Mouse (Mus musculus): ENCODE measurements around the gene Rnf183. TPM values are rescaled to one million over a fixed set of nuclear protein-coding genes. Genes with fewer than 3 reads are reported as not detected.

Rnf183 gene
- total RNA-seq, 2 experiments from 2014 or later = not detected

- ATAC-seq (ENCODE audit: poor library complexity, severe bottlenecking) = no peak
Measured at GRCm38 (mm10) chr4:62431522-62431921, 3.5 kb downstream of the Rnf183 start.

GRCm38 (mm10) chr4:62430678-62431077 is 4.4 kb downstream of the Rnf183 start:
- ATAC-seq (ENCODE audit: poor library complexity, severe bottlenecking) = no peak

DNA sequence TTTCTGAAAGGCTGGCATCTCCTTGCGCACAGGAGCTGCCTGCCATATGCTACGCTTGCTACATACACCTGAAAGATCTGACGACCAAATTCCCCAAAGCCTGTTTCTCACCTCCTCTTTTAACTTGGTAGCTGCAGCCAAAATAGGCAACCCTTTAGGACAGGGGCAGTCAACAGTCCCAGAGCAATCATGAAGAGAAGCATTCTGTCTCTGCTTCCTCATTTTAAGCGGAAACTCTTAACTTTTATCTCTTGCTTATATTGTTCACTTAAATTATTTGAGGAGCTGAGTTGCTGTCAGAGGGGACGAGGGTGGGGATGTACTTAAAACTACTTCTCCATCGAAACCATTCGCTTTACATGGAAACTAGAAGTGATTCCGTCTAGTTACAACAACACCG is 5.4 kb downstream of the Rnf183 start:
- peak; percentile 47; the same call in 1 of the 2 replicates for ATAC-seq (ENCODE audit: poor library complexity, severe bottlenecking)

GRCm38 (mm10) chr4:62427978-62428758 is 6.9 kb downstream of the Rnf183 start:
- ATAC-seq (ENCODE audit: poor library complexity, severe bottlenecking) = no peak

GRCm38 (mm10) chr4:62425891-62426290 is 9.2 kb downstream of the Rnf183 start:
- no peak for ATAC-seq (ENCODE audit: poor library complexity, severe bottlenecking)

- ATAC-seq (ENCODE audit: poor library complexity, severe bottlenecking) = no peak
Measured at GRCm38 (mm10) chr4:62419091-62419490, 16.0 kb downstream of the Rnf183 start.

GRCm38 (mm10) chr4:62418448-62418847 is 16.6 kb downstream of the Rnf183 start:
- no peak for ATAC-seq (ENCODE audit: poor library complexity, severe bottlenecking)

DNA sequence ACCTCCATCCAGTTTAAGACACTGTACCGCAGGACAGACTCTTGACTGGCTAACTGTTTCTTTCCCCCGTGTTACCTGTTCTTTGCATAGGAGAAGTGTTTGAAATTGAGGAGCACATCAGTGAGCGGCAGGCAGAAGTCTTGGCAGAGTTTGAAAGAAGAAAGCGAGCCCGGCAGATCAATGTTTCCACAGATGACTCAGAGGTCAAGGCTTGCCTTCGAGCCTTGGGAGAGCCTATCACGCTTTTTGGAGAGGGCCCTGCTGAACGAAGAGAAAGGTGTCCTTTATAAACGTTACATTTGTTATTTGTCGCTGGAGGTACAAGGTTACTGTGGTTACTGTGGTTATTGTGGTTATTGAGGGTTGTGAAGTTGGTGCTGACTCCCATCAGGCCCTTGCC is 23.4 kb downstream of the Rnf183 start:
- no peak for ATAC-seq (ENCODE audit: poor library complexity, severe bottlenecking)

GRCm38 (mm10) chr4:62410325-62410724 is 24.7 kb downstream of the Rnf183 start:
- no peak for ATAC-seq (ENCODE audit: poor library complexity, severe bottlenecking)

GRCm38 (mm10) chr4:62409615-62410014 is 25.4 kb downstream of the Rnf183 start:
- no peak for ATAC-seq (ENCODE audit: poor library complexity, severe bottlenecking)

DNA sequence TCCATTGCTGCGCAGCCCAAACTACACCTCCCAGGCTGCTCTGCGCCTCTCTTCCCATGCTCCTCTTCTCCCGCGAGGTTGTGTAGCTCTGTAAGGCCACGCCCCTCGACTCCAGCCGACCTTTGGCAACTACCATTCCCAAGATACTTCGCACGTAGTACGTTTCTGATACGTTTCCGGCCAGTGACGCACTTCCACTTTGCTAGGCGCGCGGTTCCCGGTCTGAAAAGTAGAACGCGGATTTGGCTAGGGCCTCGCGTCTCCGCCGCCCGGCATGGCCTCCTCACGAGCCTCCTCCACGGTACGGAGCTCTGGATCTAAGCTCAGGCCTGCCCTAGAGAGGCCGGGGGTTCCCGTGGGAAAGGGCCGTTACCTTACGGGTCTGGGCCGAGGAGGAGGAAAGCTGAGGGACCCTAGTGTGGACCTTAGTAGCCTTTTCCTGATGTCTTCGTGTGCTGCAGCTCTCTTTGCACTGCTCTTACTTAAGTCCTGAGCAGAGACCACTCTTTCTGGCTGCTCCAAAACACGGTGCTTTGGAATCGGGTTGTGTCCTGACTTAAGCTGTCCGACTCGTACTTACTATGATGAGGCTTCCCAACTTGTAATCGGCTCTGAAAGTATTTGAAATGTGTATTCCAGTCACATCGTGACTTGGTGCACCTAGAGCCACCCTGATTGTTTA is 26.3 kb downstream of the Rnf183 start, which contains the start of the genes Cdc26 and Prpf4:
Gene Cdc26 (minus strand): TSS at position 42 of the 682 bp plus-strand sequence.
Gene Prpf4 (plus strand): TSS at position 197 of the 682 bp plus-strand sequence.
- peak; percentile 96 for ATAC-seq (ENCODE audit: poor library complexity, severe bottlenecking)

DNA sequence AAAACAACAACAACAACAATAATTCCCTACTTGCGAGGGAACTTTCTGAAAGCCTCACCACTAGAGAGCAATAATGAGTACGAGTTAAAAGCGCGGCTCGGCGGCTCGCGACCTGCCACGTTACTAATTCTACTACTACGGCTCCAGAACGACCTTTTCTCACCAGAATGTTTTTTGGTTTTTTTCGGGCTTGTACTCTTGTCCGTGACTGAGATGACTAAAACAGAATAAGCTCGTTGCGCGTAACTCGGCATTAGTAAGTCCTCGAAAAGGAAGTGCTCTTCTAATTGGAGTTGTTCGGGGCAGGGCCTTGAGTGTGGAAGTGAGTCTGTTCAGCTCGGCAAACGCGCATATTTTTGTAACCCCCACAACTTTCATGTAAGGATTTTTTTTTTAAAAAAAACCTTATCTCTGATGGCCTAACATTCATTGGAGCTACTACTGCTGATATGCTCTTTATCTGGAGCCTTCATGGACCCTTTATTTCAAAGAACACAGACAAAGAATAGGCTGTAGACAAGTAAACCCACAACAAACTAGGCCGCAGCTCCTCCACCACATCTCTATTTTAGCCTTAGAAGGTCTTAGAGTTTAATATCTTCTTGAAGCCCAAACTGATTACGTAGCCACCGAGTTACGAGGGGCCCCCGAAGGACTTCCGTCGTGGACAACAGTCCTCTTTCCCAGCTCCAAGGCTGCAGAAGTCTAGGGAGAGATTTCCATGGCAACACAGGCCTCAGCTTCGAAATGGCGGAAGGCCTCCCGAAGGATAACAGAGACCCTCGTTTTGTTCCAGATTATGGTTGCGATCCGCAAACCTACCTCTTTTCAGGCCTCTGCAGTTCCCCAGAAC is 27.1 kb downstream of the Rnf183 start:
- ATAC-seq (ENCODE audit: poor library complexity, severe bottlenecking) = peak; percentile 49

DNA sequence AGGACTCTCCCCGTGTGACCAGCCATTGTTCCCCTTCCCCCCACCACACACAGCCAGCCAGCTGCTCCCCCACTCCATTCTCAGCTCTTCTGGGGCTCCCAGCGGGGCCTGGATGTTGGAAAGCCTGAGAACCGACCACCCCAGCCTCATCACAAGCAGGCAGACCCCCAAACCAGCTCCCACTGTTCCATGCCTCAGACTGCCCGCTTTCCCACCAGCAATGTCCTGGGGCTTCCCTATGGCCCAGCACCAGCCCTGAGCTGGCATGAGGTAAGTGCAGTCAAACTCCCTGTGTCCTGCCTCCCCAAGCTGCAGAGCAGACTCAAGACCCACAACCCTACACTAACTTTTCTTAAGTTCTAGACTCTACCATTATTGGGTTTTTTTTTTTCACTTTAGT is 28.9 kb downstream of the Rnf183 start:
- ATAC-seq (ENCODE audit: poor library complexity, severe bottlenecking) = no peak

DNA sequence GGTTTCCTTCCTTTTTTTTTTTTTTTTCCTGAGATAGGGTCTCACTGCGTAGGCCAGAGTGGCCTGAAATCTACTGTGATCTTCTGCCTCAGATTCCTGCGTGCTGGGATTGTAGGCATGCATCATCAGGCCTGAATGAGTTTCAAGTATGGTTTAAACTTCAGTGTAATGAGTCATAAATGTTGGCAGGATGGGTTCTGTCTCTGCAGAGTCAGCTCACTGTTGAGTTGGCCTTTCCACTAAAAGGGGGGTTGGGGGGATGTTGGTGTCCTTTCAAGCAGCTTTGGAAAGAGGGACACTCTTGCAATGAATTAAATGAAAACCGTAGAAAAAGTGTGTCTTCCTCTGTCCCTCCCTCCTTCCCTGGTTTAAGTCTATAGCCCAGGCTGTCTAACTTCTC is 36.1 kb downstream of the Rnf183 start:
- no peak for ATAC-seq (ENCODE audit: poor library complexity, severe bottlenecking)

DNA sequence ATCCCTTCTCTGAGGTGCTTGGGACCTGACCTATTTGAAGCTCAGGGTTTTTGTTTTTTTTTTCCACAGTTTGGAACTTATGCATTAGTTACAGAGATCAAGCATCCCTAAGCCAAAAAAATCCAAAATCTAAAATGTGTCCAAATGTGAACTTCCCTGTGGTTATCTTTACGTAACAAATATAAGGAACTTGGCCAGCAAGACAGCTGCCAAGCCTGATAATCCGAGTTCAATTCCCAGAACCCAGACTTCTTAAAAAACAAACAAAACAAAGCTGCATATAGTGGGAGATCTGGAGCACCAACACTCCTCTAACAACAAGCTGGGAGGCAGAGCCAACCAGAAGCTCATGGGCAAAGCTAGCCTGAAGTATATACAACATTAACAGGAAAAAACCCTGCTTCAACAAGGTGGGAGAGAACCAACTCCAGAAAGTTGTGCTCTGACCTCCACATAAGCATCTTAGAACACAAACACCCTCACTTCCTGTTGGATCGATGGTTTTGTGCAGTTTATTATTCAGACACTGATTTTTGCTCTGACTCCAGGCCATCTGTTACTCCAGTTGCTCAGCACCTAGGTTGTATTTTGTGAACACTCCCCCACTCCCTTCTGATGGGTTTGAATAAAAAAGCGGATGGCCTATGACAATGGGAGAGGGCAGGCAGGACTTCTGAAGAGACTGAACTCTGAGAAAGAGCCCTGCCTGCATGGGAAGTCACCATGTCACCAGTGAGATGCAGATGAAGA is 37.3 kb downstream of the Rnf183 start:
- no peak for ATAC-seq (ENCODE audit: poor library complexity, severe bottlenecking)

DNA sequence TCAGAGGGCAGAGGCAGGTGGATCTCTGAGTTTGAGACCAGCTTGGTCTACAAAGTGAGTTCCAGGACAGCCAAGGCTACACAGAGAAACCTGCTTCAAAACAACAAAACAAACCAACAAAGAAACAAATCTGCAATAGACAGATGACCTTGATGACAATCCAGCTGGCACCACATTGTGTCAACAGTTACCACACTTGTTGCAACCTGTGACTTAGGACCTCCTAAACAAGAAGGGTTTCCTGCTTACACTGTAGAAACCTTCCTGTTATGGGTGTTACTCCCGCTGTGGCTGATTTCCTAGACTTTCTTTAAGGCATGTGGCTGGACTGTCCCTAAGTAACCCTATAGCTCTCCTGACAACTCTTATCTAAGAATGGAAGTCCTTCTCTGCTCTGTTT is 39.2 kb downstream of the Rnf183 start:
- peak; percentile 38; the same call in 1 of the 2 replicates for ATAC-seq (ENCODE audit: poor library complexity, severe bottlenecking)

GRCm38 (mm10) chr4:62393459-62393858 is 41.6 kb downstream of the Rnf183 start:
- ATAC-seq (ENCODE audit: poor library complexity, severe bottlenecking) = no peak

DNA sequence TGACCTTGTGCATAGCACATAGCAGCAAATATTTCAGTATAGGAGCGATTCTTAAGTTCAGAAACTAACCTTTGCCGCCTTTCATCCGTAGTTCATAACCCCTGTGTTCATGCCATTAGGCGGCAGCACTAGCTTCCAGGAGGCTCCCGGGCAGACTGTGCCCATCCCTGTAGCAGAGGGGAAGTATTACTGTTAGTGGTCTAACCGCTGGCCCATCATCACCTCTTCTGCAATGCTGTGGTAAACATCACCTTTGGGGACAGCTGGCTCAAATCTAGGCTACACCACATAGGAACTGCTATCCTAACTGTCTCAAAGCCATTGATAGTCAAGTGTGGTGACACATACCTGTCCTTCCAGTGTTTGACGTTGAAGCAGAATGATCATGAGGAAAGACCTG is 43.2 kb downstream of the Rnf183 start:
- ATAC-seq (ENCODE audit: poor library complexity, severe bottlenecking) = peak; percentile 98

DNA sequence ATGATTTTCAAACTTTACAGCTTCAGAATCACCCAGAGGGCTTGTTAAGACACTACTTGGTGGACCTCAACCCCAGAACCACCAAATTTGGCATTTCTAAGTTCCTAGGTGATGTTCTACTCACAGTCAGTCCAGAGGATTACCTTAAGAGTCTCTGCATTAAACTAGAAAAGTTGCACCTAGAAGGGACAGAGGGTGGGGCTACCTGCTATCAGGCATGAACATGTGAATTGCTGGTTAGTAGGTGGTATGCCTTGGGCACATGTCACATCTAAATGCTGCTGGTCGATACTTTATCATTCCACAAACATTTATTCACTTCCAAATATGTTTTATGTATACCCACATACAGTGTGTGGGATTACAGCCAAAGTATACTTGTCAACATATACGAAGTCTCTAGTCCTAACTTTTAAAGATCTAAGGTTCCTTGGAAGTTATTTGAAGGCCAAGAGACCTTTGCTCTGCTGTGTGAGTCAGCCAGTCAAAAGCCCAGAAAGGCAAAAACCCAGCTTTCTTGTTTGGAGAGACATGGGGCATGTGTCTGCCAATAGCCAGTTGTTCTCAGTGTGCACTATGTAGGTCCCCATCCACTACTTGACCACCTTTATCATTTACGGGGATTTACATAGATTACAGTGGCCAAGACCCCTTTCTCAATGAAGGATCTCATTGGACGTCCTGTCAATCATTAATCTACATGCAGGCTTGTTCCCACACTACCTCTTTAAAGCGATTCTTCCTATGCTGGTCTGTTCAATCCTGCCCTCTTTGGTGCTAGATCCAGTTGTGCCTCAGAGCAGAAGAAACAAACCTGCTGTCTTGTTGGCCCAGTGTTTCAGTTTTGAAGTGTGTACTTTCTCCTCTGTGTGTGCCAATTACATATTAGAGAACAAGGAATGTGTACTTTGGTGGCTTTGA is 45.2 kb downstream of the Rnf183 start:
- no peak for ATAC-seq (ENCODE audit: poor library complexity, severe bottlenecking)

All from megakaryocyte, adult 5-6 weeks (primary cell).